Mouse (Mus musculus) neural tube, embryonic 11.5 days (tissue): ENCODE measurements around the gene Fam243. TPM values are rescaled to one million over a fixed set of nuclear protein-coding genes. Genes with fewer than 3 reads are reported as not detected.
A peak's percentile ranks its signal among the peaks of the same experiment; 100 is the strongest.

Source experiments
- ATAC-seq: fragments of 200-750 bp; cut with Nextera tagmentation; 2 replicates; pipeline ENCODE4 v1.8.0; 2017; ENCODE audit warnings: moderate number of reproducible peaks, mild to moderate bottlenecking, moderate TSS enrichment, moderate library complexity; ENCODE audit not compliant: insufficient read depth, low FRiP score, low TSS enrichment
- DNase-seq: peaks from one replicate; pipeline ENCODE4 v3.0.0-alpha.2; 2015; ENCODE audit warnings: low spot score
- H3K27ac ChIP-seq: fragments of 300-500 bp; sonication (generic); 2 replicates; pipeline ENCODE4 v1.5.1; 2014; ENCODE audit warnings: low read depth, mild to moderate bottlenecking, low read length
- H3K27me3 ChIP-seq: fragments of 300-500 bp; sonication (generic); 2 replicates; pipeline ENCODE4 v1.6.1; 2014; ENCODE audit warnings: mild to moderate bottlenecking, low read length, mixed read lengths; ENCODE audit not compliant: control insufficient read depth, insufficient read depth
- H3K36me3 ChIP-seq: fragments of 300-500 bp; sonication (generic); 2 replicates; pipeline ENCODE4 v1.6.1; 2014; ENCODE audit warnings: mild to moderate bottlenecking, low read length, moderate library complexity, mixed read lengths; ENCODE audit not compliant: control insufficient read depth, insufficient read depth
- H3K4me1 ChIP-seq: fragments of 300-500 bp; sonication (generic); 2 replicates; pipeline ENCODE4 v1.6.1; 2014; ENCODE audit warnings: low read length, mixed read lengths; ENCODE audit not compliant: control insufficient read depth, insufficient read depth
- H3K4me2 ChIP-seq: fragments of 300-500 bp; sonication (generic); 2 replicates; pipeline ENCODE4 v1.6.1; 2014; ENCODE audit warnings: low read depth, mild to moderate bottlenecking, moderate library complexity
- H3K4me3 ChIP-seq: fragments of 300-500 bp; sonication (generic); 2 replicates; pipeline ENCODE4 v1.5.1; 2014; ENCODE audit warnings: low read depth, low read length
- H3K9ac ChIP-seq: fragments of 300-500 bp; sonication (generic); 2 replicates; pipeline ENCODE4 v1.6.1; 2014; ENCODE audit warnings: mild to moderate bottlenecking, low read length
- H3K9me3 ChIP-seq: fragments of 300-500 bp; sonication (generic); 2 replicates; pipeline ENCODE4 v1.6.1; 2016; ENCODE audit warnings: low read length; ENCODE audit not compliant: control insufficient read depth
- WGBS: fragments of 180-500 bp; shearing (Covaris S2); extraction: QIAGEN DNeasy Blood & Tissue Kit; methylation state at CpG from one replicate; pipeline ENCODE4 v1.1.7; 2014; 5-methylcytosine and 5-hydroxymethylcytosine counted together
- polyA plus RNA-seq: library from polyadenylated mRNA; unstranded; fragments of >200 nt; fragmentation: Nextera tagmentation; extraction: Ambion mirVana; gene quantifications from 2 replicates; pipeline ENCODE4 v1.2.1, GENCODE M21; 2014

The Fam243 gene
- polyA plus RNA-seq = not detected in 2 replicates

- Histone ChIP-seq H3K4me2 (no peak within 1 kb of the TSS), H3K4me1 (no peaks in the 10 kb centered on the region; the same call in 1 of the 2 replicates), H3K36me3 (no peaks in the 10 kb centered on the region), H3K27me3 (no peaks in the 10 kb centered on the region), H3K9ac (no peak within 1 kb of the TSS), H3K9me3 (no peaks in the 10 kb centered on the region), H3K27ac (no peak within 1 kb of the TSS), H3K4me3 (no peak within 1 kb of the TSS)
- WGBS = 95% methylated on average over 8 of the region's 8 CpGs
- ATAC-seq (no peak), DNase-seq (no peak)
Measured at GRCm38 (mm10) chr16:92321341-92321740, at the start of gene Fam243. Fam243 (minus strand) TSS chr16:92321441.

DNA sequence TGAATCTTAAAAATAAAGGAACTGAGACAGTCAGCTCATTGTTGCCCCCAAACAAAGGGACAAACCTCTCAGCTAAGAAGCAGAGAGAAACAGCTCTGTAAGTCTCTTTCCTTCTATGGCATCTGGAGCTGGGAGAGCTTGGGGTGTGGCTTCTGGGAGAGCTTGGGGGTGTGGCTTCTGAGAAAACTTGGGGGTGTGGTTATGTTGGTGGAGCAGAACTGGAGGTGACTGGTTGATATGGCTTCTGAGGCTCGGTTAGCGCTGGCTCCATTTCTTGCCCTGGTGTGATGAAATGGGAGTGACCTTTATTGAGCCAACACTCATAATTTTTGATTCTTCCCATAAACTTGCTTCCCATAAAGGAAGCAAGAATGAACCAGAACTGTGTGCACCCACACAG, 48.0 kb upstream of the Fam243 start:
- H3K4me3 ChIP-seq = no peak overlapping the region
- no peaks in the 10 kb centered on the region for H3K27me3 ChIP-seq
- H3K36me3 ChIP-seq = no peaks in the 10 kb centered on the region
- no peaks in the 10 kb centered on the region for H3K9me3 ChIP-seq
- H3K9ac ChIP-seq = no peak overlapping the region
- ATAC-seq (no peak), DNase-seq (no peak)
- H3K27ac ChIP-seq = no peak overlapping the region
- 54% methylated on average over 2 of the region's 2 CpGs for WGBS
- H3K4me1 ChIP-seq = peaks cover 10% of the 10 kb centered on the region
- no peak overlapping the region for H3K4me2 ChIP-seq

DNA sequence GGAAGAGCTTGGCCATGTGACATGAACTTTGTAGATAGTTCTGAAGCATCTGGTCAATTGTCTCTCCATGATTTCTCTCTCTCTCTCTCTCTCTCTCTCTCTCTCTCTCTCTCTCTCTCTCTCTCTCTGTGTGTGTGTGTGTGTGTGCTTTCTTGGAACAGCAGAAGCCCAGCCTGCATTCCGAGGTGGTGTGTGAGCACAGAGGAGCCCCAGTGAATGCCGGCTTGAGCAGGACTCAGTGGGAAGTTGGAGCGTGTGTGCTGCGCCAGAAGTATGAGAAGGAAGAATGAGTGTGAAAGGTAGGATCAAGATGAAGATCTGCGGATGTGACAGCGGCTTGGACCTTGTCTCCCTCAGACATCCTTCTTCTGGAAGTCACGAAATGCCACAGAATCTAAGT, 44.2 kb upstream of the Fam243 start:
- Histone ChIP-seq H3K9me3 (no peaks in the 10 kb centered on the region), H3K27ac (no peak overlapping the region), H3K9ac (no peak overlapping the region), H3K4me1 (0 out of 2 replicates have a peak, but pooled peaks cover 4% of the 10 kb centered on the region), H3K27me3 (no peaks in the 10 kb centered on the region), H3K4me2 (no peak overlapping the region), H3K36me3 (no peaks in the 10 kb centered on the region), H3K4me3 (no peak overlapping the region)
- ATAC-seq = no peak
- no peak for DNase-seq
- 70% methylated on average over 7 of the region's 7 CpGs for WGBS

DNA sequence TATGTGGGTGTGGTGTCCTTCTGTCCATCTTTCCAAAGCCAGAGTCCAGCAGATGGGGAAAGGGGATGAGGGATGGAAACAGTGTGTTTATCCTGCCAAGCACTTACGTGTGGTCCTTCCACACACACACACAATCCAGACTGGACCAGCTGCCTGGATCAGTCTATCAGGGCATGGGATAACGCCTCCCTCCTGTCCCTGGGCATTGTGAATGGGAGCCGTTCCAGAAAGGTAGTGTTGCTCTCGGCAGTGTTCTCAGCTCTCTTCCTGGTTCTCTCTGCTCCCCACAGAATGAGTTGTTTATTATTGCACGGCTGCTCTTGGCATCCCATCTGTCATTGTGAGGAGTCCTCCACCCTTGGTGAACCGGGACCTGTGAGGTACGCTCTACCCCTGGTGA, 39.5 kb upstream of the Fam243 start:
- Histone ChIP-seq H3K9me3 (no peaks in the 10 kb centered on the region), H3K9ac (no peak overlapping the region)
- WGBS = 73% methylated on average over 7 of the region's 7 CpGs

GRCm38 (mm10) chr16:92359229-92359628, 38.0 kb upstream of the Fam243 start, which contains the start of gene Kcne1:
Kcne1 (minus strand) TSS chr16:92359468.
- Histone ChIP-seq H3K9ac (no peak within 1 kb of the TSS), H3K9me3 (no peaks in the 10 kb centered on the region), H3K4me1 (no peaks in the 10 kb centered on the region; the same call in 1 of the 2 replicates), H3K27me3 (no peaks in the 10 kb centered on the region), H3K4me3 (no peak within 1 kb of the TSS), H3K27ac (no peak within 1 kb of the TSS), H3K4me2 (no peak within 1 kb of the TSS), H3K36me3 (no peaks in the 10 kb centered on the region)
- WGBS = 57% methylated on average over 9 of the region's 9 CpGs
- DNase-seq (no peak), ATAC-seq (no peak)

More for the DNA sequence above, 39.5 kb upstream of the Fam243 start:
- no peaks in the 10 kb centered on the region for H3K36me3 ChIP-seq
- ATAC-seq (no peak), DNase-seq (no peak)
- H3K27ac ChIP-seq = no peak overlapping the region
- H3K4me3 ChIP-seq = no peak overlapping the region
- H3K4me1 ChIP-seq = no peaks in the 10 kb centered on the region; the same call in 1 of the 2 replicates
- H3K4me2 ChIP-seq = no peak overlapping the region
- no peaks in the 10 kb centered on the region for H3K27me3 ChIP-seq

GRCm38 (mm10) chr16:92358734-92359133, 37.5 kb upstream of the Fam243 start:
- H3K4me3 ChIP-seq = no peak overlapping the region
- H3K4me1 ChIP-seq = no peaks in the 10 kb centered on the region; the same call in 1 of the 2 replicates
- no peak overlapping the region for H3K27ac ChIP-seq
- H3K4me2 ChIP-seq = no peak overlapping the region
- no peak for ATAC-seq
- H3K9ac ChIP-seq = no peak overlapping the region
- H3K9me3 ChIP-seq = no peaks in the 10 kb centered on the region
- WGBS = 20% methylated on average over 9 of the region's 9 CpGs
- H3K36me3 ChIP-seq = no peaks in the 10 kb centered on the region
- no peaks in the 10 kb centered on the region for H3K27me3 ChIP-seq
- no peak for DNase-seq

DNA sequence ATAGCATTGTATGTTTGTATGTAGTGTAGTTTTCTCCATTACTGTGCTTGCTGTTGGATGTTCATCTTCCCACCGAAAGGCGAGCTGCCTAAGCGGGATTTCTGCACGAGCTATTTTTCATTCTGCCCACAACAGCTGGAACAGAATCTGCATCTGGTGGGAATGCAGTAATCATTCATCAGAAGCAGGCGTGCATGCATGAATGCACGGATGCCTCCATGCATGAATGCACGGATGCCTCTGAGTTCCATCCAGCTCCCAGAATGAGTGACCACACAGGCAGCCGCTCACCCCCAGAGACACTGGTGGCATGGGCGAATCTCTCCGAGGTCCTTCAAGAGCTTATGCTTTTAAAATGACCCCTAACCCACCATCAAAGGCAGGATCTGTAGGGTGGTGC, 36.3 kb upstream of the Fam243 start:
- Histone ChIP-seq H3K4me1 (no peaks in the 10 kb centered on the region; the same call in 1 of the 2 replicates), H3K9me3 (no peaks in the 10 kb centered on the region), H3K9ac (no peak overlapping the region), H3K4me3 (no peak overlapping the region), H3K27me3 (no peaks in the 10 kb centered on the region), H3K36me3 (no peaks in the 10 kb centered on the region), H3K27ac (no peak overlapping the region), H3K4me2 (no peak overlapping the region)
- WGBS = 46% methylated on average over 10 of the region's 10 CpGs
- DNase-seq (peak; percentile 43), ATAC-seq (no peak)

DNA sequence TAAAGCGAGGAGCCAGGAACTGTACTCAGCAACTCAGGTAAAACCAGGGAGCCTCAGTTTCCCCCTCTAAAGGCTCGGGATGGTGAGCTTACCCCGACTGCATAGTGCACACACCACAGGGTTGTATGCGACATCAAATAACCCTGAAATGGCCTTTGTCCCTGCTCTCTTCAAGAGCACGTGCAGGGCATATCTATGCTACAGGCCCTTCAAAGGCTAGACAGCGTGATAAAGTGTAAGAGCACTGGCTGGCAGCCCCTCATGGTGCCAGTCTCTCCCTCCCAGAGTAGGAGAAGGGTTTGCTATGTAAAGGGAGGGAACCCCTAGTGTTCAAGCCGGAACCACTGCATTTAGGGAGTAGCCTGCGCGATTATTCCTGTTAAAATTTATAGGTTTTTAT, 35.8 kb upstream of the Fam243 start:
- H3K9ac ChIP-seq = no peak overlapping the region

DNA sequence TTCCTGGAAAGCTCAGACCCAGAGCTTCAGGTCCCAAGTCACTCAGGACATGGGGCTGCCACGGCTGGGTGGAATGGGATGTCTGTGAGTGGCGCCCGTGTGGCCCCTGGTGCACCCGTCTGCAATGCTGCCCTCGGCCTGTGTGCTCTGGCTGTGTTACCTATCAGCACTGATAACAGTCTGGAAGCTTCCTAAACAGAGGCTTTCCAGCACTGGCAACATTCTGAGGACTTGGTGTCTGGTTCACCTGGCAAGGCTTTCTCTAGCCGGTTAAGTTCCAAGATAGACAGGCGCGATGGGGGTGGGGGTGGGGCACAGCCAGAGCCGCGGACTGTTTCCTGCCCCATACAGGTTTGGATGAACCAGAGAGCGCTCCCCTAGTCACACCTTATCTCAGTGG, 34.7 kb upstream of the Fam243 start:
- ATAC-seq (no peak), DNase-seq (no peak)
- WGBS = 77% methylated on average over 11 of the region's 11 CpGs
- H3K4me1 ChIP-seq = no peaks in the 10 kb centered on the region; the same call in 1 of the 2 replicates
- no peaks in the 10 kb centered on the region for H3K36me3 ChIP-seq
- no peaks in the 10 kb centered on the region for H3K9me3 ChIP-seq
- H3K4me3 ChIP-seq = no peak overlapping the region
- no peaks in the 10 kb centered on the region for H3K27me3 ChIP-seq
- no peak overlapping the region for H3K4me2 ChIP-seq
- no peak overlapping the region for H3K9ac ChIP-seq
- H3K27ac ChIP-seq = no peak overlapping the region

More for the DNA sequence above, 35.8 kb upstream of the Fam243 start:
- DNase-seq (no peak), ATAC-seq (no peak)
- WGBS = 65% methylated on average over 9 of the region's 9 CpGs
- H3K4me3 ChIP-seq = no peak overlapping the region
- H3K4me1 ChIP-seq = no peaks in the 10 kb centered on the region; the same call in 1 of the 2 replicates
- H3K27me3 ChIP-seq = no peaks in the 10 kb centered on the region
- no peak overlapping the region for H3K4me2 ChIP-seq
- H3K36me3 ChIP-seq = no peaks in the 10 kb centered on the region
- no peaks in the 10 kb centered on the region for H3K9me3 ChIP-seq
- H3K27ac ChIP-seq = no peak overlapping the region
